Mouse (Mus musculus) adrenal gland (tissue): Measurements from ENCODE around the gene Cep72.
"Not testable (repeated sequence)": the region's sequence is repeated elsewhere in the genome, so short reads cannot be mapped to it uniquely, and the experiment has no call there.

ENCODE experiments used
- intact Hi-C: fragments of 180-260 bp; cut with DNase I; formaldehyde crosslinking; loops from one replicate; pipeline ENCODE4 v1.15.1; 2025

Cep72 gene

DNA sequence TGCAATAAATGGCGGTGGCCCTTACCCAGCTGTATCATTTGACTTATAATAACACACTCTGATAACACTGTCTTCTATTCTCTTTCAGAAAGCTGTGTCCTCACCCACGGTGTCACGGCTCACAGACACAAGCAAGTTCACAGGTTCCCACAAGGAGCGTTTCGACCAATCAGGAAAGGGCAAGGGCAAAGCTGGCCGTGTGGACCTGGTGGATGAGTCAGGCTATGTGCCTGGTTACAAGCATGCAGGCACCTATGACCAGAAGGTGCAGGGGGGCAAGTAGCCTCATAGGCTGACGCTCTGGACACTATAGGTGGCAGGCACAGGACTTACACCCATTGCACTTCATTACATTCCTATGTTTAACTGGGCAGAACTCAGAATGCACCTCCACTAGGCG lies 31.0 kb downstream of the Cep72 start:
- intact Hi-C loops = no loop called here

DNA sequence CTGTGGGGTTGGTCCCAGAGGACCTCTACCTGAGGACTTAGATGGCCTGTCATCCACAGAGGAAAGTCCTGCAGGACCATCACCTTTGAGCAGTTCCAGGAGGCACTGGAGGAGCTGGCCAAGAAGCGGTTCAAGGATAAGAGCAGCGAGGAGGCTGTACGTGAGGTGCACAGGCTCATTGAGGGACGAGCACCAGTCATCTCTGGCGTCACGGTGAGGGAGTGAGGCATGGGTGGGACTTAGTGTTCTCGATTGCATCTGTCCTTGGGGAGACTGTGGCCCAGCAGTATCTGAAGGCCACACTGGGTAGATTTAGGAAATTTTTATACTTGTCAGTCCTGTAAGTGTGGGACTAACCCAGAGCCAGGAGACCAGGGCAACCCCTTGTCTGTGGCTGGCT lies 31.4 kb downstream of the Cep72 start:
- intact Hi-C loops = no loop called here

DNA sequence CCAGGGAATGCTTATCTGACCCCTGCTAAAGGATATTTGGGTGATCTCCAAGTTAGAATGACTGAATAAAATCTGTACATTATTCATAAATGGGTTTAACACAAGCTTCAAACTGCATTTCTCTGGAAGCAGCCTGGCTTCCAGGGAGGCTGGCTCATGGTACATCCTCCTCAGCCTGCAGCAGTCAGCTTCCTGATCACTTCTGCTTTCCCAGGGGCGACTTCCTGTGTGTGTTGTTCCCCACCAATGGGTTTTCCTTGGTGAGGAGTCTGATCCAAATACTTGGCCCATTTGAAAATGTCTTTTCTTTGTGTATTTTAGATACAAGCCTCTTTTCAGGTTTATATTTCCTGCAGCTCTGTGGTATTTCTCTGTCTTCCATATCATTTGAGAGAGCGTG lies 33.1 kb downstream of the Cep72 start:
- intact Hi-C loops = loop anchor here (5.0 kb wide), 1 partner anchor 57 kb away; no protein-coding TSS in a partner anchor

DNA sequence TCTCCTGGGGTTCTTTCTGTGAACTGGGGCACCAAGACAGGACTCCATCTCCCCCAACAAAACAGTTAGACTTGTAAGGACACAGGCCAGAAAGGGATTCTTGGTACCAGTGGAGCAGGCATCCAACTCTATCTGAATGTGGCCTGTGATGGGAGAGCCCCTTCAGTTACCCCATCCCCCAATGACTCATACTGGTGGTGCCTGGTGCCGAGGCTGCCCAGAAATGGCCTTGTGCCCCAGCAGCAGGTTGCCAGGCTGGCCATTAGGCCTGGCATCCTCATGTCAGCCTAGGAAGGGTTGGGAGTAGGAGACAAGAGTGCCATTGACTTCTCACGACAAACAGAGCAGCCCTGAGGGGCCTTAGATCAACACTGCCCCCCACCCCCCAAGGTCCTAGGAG lies 34.0 kb downstream of the Cep72 start:
- intact Hi-C loops = loop anchor here (5.0 kb wide), 1 partner anchor 56 kb away; no protein-coding TSS in a partner anchor

DNA sequence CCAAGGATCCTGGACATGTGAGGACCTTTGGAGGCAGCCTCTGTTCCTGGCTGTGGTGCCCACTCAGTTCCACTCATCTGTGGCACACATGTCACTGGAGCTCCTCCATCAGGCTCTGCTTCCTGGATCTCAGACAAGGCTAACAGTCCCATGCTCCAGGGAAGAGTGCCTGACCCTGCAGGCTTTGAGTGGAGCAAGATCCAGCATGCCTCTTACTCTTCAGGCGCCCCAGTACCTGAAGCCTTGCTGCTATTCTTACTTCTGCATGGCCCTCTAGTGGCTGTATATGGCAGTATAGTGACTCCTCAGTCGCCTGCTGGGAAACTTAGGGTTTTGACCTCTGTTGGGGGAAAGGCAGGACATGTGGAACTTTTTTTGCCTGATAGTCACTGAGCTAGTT lies 35.9 kb downstream of the Cep72 start:
- intact Hi-C loops = loop anchor here (5.0 kb wide), 1 partner anchor 54 kb away; no protein-coding TSS in a partner anchor

DNA sequence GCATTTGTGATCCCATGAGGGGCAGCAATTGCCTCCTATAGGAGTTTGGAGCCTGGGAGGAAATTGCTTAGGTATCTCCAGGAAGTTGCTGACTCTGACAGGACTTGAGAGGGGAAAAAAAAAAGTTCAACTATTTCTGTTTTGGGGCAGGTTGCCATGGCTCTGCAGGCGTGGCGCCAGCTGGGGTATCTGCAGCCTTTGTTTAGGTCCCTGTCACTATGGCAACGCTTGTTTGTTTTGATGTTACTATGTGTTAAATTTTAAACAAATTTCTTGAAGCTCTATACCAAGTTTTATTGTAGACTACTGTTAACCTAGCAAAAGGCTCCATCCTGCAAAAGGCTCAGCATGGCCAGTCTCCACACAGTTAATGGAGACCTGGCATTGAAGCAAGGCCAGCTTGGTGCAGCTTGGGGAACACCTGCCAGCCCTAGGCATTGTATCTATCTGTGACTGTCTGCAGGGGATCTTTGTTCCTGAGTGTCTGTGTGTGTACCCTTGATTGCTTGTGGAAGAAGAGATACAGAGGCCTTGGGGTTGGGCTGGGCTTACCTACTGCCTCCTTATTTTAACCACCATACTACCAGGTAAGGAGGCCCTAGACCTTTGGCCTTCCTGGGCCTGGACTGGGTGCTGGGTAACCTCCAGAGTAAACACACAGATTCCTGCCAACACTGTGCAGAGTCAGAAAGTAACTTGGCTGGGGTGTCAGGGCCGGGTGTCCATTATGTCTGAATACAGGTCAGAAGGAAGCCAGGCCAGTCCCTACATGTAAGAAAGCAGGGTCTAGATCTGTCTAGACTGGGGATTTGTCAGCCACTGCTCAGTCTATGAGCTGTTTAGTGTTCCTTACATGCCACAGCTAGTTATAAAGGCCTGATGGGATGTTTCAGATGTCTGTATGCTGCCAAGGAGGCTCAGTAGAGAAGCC lies 36.7 kb downstream of the Cep72 start:
- intact Hi-C loops = loop anchor here (5.0 kb wide), 1 partner anchor 53 kb away; no protein-coding TSS in a partner anchor

DNA sequence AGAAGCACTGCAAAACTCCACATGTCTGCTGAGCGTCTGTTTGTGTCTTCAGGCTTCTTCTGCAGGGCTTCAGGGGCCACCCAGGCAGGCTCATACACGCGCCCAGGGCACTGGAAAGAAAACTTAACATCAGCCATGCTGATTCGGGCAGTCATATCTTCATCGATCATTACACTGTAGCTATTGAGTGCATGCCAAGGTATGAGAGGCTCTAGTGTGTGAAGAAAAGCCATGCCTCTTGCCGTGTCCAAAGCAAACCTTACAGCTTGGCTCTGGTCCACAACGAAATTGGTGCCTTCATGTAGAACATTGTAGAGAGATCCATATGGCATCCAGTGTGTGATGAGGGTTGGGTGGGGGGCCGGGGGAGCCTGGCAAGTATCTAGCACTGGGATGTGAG lies 43.1 kb downstream of the Cep72 start:
- intact Hi-C loops = not testable (repeated sequence)

DNA sequence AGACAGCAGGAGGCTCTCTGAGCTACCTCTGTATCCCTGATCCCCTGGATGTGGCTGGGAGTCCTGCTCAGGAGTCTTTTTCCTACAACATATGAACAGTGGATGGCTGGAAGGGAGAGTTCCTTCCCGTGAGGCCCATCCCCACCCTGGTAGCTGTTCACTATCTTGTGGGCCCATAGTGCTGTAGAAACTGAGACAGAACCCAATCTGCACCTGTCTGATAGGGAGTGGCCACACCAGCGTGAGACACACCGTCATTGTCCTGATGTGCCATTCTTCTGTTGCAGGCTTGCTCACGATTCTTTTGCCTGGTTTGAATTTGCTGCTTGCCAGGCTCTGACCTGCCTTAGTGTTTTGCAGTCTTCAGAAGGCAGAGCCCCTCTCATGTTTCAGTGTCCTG lies 44.7 kb downstream of the Cep72 start:
- intact Hi-C loops = no loop called here

DNA sequence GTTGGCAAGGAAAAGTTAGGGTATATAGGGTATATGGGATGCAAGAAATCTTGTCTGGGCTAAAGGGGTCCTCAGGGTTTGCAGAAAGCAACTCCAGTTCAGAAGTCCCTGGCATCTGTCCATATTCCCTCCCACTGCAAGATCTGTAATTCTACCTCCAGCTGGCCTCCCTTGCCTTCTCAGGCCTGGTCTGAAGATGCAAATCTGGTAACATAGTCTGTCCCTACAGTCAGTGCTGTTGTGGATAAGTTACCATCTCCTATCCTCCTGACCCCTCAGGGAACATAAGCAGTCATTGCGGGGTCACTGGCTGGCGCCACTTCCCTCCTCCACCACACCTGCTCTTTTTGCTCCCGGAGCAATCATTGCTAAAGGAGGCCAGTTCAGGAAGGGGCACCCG lies 46.2 kb downstream of the Cep72 start:
- intact Hi-C loops = no loop called here

DNA sequence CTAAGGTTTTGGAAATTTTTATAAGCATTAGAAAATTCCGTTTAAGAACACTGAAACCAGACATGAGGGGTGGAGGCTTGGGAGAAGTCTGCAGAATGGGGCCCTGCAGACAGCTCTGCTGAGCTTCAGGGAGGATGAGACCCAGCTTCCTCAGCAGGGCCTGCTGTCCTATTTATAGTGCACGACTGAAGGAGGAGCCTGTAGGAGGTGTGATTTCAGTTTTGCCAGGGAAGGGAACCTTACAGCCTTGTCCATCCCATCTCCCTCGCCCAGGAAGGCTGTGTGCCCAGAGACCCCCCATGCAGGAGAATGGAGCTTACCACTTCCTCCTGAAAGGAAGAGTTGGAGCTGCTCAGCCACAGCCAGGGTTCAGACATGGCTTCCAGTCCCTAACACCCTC lies 51.4 kb downstream of the Cep72 start:
- intact Hi-C loops = no loop called here

DNA sequence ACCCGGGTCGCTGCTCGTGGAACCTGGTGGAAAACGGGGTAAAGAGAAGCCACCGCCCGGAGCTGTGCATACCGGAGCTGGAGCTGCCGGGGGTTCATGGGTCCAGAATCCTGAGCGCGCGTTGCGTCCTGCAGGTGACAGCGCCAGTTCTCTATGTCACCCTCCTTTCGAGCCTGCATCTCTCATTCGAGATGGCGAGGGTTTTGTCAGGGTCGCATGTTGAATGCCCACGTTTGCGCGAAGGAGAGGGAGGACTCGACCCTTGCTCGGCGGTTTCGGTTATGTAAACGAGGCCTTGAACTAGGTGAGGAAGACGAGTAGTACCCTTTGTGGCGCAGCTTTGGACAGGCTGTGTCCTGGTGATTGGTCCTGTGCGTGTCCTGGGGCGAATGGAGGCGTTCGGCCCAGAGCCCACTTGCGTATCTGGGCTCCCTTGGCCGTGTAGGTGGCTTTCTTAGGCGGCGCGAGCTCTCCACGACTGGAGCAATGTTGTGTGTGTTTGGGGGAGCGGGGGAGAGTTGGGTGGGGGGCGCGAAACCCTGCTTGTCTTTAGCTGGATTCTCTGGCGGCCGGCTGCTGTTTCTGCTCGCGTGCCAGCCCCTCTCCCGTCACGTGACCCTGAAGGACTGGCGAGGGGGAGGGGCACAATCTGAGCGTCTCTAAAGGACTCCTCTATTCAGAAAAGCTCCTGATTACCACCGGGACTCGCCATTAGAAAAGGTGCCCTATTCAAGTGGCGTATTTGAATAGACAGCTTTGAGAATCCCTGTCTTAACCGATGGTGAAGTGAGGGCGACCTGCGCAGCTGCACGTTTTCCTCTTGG lies 52.1 kb downstream of the Cep72 start:
- intact Hi-C loops = no loop called here

DNA sequence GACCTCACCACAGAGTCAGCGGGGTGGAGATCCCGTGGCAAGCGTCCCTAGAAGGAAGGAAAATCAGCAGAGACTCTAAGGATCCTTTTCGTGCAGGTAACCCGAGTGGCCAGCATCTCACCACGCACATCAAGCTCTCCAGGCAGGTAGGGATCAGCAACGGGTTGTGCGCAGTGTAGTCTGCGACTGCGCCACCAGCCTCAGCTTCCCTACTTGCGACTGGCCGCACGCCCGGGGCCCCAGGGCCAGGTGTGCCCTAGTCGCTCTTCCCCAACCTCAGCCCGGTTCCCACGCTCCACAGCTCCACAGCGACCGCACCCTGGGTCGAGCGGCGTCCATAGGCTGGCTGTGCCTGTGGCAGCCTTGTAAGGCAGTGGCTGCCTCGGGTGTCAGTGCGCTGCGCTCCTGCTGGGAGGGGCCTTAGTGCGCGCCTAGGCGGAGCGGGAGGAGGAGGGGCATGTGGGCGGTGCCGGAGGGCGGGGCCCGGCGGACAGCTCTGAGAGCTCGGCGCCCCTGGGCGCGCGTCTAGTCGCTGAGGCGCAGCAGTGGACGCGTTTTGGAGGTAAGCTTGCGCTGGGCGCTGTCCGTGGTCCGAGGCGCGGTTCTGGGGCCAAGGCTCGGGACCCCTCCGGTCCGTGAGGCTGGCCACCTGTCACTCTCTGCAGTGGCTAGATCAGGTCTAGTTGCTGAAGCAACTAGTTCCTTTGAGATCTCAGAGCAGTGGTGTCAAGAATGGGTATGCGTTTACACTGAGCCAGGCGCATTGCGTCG lies 53.0 kb downstream of the Cep72 start, which contains the start of gene Tppp:
Gene Tppp, plus strand, starts transcription at position 460 of the 771 bp plus-strand sequence.
- intact Hi-C loops = no loop called here

DNA sequence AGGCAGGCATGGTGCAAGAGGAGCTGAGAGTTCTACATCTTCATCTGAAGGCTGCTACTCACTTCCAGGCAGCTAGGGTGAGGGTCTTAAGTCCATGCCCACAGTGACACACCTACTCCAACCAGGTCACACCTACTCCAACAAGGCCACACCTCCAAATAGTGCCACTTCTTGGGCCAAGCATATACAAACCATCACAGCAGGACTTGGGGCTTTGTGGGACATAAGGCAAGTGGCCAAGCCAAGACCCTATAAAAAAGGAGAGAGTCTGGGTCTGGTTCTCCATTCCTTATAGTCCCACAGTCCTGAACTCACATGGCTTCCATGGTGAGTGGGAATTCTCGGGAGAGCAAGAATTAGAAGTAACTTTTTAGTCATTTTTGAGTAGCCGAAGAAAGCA lies 53.9 kb downstream of the Cep72 start:
- intact Hi-C loops = not testable (repeated sequence)

DNA sequence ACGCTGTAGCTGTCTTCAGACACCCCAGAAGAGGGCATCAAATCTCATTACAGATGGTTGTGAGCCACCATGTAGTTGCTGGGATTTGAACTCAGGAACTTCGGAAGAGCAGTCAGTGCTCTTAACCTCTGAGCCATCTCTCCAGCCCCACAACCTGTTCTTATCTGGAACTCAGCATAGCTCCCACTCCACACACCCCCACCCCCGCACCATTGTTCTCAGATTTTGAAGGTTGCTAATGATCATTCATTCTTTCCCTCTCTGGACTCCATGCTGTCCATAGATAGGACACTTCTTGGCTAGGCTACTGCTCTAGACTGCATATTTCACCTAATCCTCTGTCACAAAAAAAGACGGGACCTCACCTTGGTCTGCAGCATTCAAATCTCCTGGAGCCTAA lies 55.2 kb downstream of the Cep72 start:
- intact Hi-C loops = not testable (repeated sequence)

DNA sequence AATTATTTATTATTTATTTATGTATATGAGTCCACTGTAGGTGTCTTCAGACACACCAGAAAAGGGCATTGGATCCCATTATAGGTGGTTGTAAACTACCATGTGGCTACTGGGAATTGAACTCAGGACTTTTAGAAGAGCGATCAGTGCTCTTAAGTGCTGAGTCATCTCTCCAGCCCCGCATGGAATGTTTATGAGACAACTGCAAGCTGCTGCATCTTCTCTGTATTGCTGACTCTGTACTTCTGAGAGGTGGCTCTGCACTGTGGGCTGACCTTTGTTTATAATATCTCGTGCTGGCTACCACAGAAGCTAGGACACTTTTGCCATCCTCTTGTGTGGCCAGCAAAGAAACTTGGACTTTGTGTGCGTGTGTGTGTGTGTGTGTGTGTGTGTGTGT lies 60.6 kb downstream of the Cep72 start:
- intact Hi-C loops = no loop called here

DNA sequence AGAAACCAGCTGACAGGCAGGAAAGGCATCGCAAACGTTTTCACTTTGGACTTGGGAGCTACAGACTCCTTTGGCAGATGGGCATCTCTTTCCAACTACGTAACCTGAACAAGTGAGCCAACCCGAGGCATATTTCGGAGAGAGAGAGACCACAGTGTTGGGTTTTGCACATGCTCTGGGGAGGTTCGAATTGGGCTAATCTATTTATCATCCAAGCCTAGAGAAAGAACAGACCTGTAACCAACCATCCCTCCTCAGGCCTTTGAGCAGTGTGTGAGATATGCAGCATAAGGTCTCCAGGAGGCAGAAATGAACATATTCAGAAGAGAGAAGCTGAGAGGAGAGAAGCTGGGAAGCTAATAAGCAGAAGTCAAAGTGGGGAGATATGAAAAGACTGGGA lies 61.1 kb downstream of the Cep72 start:
- intact Hi-C loops = no loop called here

DNA sequence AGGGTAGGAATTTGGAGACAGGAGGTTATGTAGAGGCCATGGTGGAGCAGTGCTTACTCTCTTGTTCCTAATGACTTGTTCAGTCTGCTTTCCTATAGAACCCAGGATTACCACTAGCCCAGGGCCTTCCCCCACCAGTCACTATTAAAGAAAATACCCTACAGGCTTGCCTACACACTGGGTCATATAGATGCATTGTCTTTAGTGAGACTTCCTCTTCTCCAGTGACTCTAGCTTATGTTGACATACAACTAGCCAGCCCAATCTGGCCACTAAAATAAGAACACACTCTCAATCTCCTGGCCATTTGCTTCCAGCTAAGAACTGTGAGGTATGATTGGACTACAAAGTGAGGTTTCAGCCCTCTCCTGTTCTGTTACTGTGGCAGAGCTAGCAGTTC lies 61.6 kb downstream of the Cep72 start:
- intact Hi-C loops = no loop called here

DNA sequence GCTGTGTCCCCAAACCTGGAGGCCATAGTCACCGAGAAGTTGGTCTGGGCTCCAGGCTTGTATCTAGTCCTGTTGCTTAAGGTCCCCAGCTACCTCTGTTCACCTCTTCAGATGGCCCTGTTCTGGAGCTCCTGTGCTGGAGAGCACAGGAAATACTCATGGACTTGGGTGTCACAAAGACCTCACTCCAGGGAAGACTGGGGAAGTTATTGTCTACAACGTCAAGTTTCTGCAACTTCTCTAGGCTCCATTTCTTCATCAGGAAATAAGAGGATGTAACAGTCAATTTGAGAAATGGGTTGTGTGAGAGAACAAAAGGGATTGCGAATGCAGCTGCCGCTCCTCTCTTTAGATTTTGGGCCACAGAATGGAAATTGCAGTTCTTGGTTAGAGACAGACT lies 65.6 kb downstream of the Cep72 start:
- intact Hi-C loops = no loop called here

DNA sequence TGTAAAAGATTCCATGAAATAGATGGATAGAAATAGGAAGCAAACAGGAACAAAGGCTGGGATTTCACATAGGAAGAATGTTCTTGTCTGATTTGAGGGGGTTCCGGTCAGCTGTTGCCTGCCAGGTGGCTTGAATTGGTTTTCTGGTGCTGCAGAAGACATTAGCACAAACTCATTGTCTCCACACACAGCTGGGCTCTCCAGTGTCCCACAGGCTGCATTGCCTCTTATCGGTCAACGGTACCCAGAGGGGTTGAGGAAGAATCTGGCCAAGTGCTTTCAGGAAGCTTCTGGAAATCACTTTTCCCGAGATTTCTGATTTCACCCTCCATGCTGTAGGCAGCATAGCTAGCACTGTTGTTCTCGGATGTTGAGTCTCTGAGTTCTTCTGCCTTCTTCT lies 70.8 kb downstream of the Cep72 start:
- intact Hi-C loops = no loop called here

DNA sequence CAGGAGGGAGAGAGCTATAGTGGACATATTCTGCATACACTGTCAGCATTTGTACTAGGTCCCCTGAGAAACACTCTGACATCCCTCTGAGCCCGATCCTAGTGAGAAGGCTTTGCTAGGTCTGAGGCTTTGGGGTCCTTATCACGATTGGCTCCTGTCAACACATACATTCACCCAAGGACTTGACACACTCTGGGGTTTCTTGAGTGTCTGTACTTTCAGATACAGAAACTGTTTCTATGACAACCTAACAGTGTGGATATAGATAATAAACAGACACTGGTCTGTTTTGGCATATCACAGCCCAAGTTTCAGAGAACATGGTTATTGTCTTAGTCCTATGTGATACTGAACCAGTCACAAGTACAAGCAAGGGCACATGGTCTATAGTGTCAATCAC lies 71.3 kb downstream of the Cep72 start:
- intact Hi-C loops = no loop called here

DNA sequence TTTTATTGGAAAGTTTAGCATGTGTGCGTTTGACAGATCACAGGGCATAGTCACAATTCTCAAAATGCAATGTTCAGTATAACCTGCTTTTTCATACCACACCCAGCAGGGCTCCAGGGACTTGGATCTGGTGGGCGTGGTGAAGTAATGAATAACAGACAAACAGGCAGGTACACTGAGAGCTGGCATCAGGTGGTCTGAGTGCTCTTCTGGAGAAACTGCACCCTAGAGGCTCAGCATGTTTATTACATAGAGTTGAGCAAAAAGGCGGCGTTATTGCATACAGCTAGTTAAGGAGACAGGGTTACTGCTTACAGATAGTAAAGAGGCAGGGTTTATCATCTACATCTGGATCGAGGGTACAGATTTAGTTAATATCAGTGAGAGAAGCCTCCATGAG lies 71.8 kb downstream of the Cep72 start:
- intact Hi-C loops = no loop called here
